Mouse (Mus musculus) adrenal gland, adult (tissue): ENCODE data around the gene Gm9573.

Source experiments
- DNase-seq, 2 experiments: peaks; one replicate each; pipeline ENCODE4 v3.0.0; 2022 to 2023; ENCODE audit warnings: low spot score in 1 of 2; ENCODE audit not compliant: inconsistent age in 2 of 2

The Gm9573 gene

GRCm38 (mm10) chr17:35626537-35626936, at the start of gene Gm9573:
Gene Gm9573 (minus strand): TSS chr17:35626637.
- DNase-seq = no peak

- peak; percentile 88 to 96 for DNase-seq
Observed at GRCm38 (mm10) chr17:35673416-35674035, 47.1 kb upstream of the Gm9573 start, which contains the start of gene Gtf2h4. Gene Gtf2h4 (minus strand): TSS chr17:35673739.

- DNase-seq = no peak
Observed at GRCm38 (mm10) chr17:35672527-35672926, 46.1 kb upstream of the Gm9573 start.

- no peak for DNase-seq
Observed at GRCm38 (mm10) chr17:35671846-35672245, 45.4 kb upstream of the Gm9573 start.

GRCm38 (mm10) chr17:35669731-35670130, 43.3 kb upstream of the Gm9573 start:
- DNase-seq = no peak

GRCm38 (mm10) chr17:35667334-35668065, 41.1 kb upstream of the Gm9573 start, which contains the start of gene Vars2:
Gene Vars2 (minus strand): TSS chr17:35667592.
- DNase-seq = peak; percentile 96 to 99

- DNase-seq = no peak
Observed at GRCm38 (mm10) chr17:35666851-35667256, 40.4 kb upstream of the Gm9573 start.

- DNase-seq = peak in 1 of 2 experiments; percentile 54
Observed at GRCm38 (mm10) chr17:35665957-35666515, 39.6 kb upstream of the Gm9573 start.

GRCm38 (mm10) chr17:35653086-35653485, 26.6 kb upstream of the Gm9573 start:
- DNase-seq = no peak

GRCm38 (mm10) chr17:35649429-35649828, 23.0 kb upstream of the Gm9573 start:
- no peak for DNase-seq

- no peak for DNase-seq
Observed at GRCm38 (mm10) chr17:35643609-35644236, 17.3 kb upstream of the Gm9573 start, which contains the start of gene Mucl3. Gene Mucl3 (minus strand): TSS chr17:35643695.

GRCm38 (mm10) chr17:35639352-35639751, 12.9 kb upstream of the Gm9573 start:
- DNase-seq = no peak

- peak; percentile 59 to 86 for DNase-seq
Observed at GRCm38 (mm10) chr17:35638475-35639190, 12.2 kb upstream of the Gm9573 start.

GRCm38 (mm10) chr17:35636363-35636762, 9.9 kb upstream of the Gm9573 start:
- DNase-seq = peak in 1 of 2 experiments; percentile 61

- DNase-seq = peak; percentile 61 to 91
Observed at GRCm38 (mm10) chr17:35635699-35636111, 9.3 kb upstream of the Gm9573 start.

GRCm38 (mm10) chr17:35635202-35635601, 8.8 kb upstream of the Gm9573 start:
- no peak for DNase-seq

- peak in 1 of 2 experiments; percentile 44 for DNase-seq
Observed at GRCm38 (mm10) chr17:35633992-35634391, 7.6 kb upstream of the Gm9573 start.

GRCm38 (mm10) chr17:35617127-35617526, 9.3 kb downstream of the Gm9573 start:
- DNase-seq = no peak

- no peak for DNase-seq
Observed at GRCm38 (mm10) chr17:35601736-35602354, 24.6 kb downstream of the Gm9573 start.

- no peak for DNase-seq
Observed at GRCm38 (mm10) chr17:35601249-35601648, 25.2 kb downstream of the Gm9573 start, which contains the start of gene Sfta2. Gene Sfta2 (plus strand): TSS chr17:35601549.
